Mouse (Mus musculus): Measurements from ENCODE around the gene Cfap61. TPM values are rescaled to one million over a fixed set of nuclear protein-coding genes. Genes with fewer than 3 reads are reported as not detected.

Gene Cfap61
- total and polyA plus RNA-seq, 2 experiments: not detected

- no peaks in the 10 kb centered on the region for H3K4me1 ChIP-seq (ENCODE audit: control insufficient read depth, insufficient read depth, low read length)
- H3K36me3 ChIP-seq (ENCODE audit: control insufficient read depth, insufficient read depth, low read length): peaks cover 6% of the 10 kb centered on the region; the same call in 1 of the 2 replicates
- H3K4me3 ChIP-seq (ENCODE audit: insufficient read depth, low read depth, low read length): no peak overlapping the region
- H3K9ac ChIP-seq (ENCODE audit: low read depth, low read length): no peak overlapping the region
- no peaks in the 10 kb centered on the region for H3K27me3 ChIP-seq (ENCODE audit: control insufficient read depth, insufficient read depth, low read length)
- TF ChIP-seq CTCF (IDR thresholded peaks at IDR 0.05; ENCODE audit: low read depth, low read length): no peak
- no peak for TF ChIP-seq POLR2A (IDR thresholded peaks at IDR 0.05; ENCODE audit: extremely low read depth, insufficient read depth, low read length)
- H3K27ac ChIP-seq (replicated peaks; ENCODE audit: insufficient read depth, low read depth, low read length): no peak overlapping the region
- peak; percentile 82 for DNase-seq (ENCODE audit: extremely low read depth, low read depth, low spot score)
- H3K79me2 ChIP-seq (ENCODE audit: control insufficient read depth, insufficient read depth, low read length): no peaks in the 10 kb centered on the region
- WGBS: 59% methylated on average over 10 of the region's 10 CpGs
Observed at GRCm38 (mm10) chr2:146258736-146259469, 324.3 kb downstream of the Cfap61 start.

GRCm38 (mm10) chr2:146259787-146260560 is 325.4 kb downstream of the Cfap61 start:
- H3K4me3 ChIP-seq (ENCODE audit: insufficient read depth, low read depth, low read length): no peak overlapping the region
- H3K27ac ChIP-seq (replicated peaks; ENCODE audit: insufficient read depth, low read depth, low read length): no peak overlapping the region
- no peaks in the 10 kb centered on the region for H3K27me3 ChIP-seq (ENCODE audit: control insufficient read depth, insufficient read depth, low read length)
- 76% methylated on average over 18 of the region's 18 CpGs for WGBS
- H3K9ac ChIP-seq (ENCODE audit: low read depth, low read length): no peak overlapping the region
- H3K36me3 ChIP-seq (ENCODE audit: control insufficient read depth, insufficient read depth, low read length): peaks cover 6% of the 10 kb centered on the region; the same call in 1 of the 2 replicates
- DNase-seq (ENCODE audit: extremely low read depth, low read depth, low spot score): no peak
- TF ChIP-seq POLR2A (IDR thresholded peaks at IDR 0.05; ENCODE audit: extremely low read depth, insufficient read depth, low read length): no peak
- no peak for TF ChIP-seq CTCF (IDR thresholded peaks at IDR 0.05; ENCODE audit: low read depth, low read length)
- H3K79me2 ChIP-seq (ENCODE audit: control insufficient read depth, insufficient read depth, low read length): no peaks in the 10 kb centered on the region
- H3K4me1 ChIP-seq (ENCODE audit: control insufficient read depth, insufficient read depth, low read length): no peaks in the 10 kb centered on the region

GRCm38 (mm10) chr2:146261146-146261545 is 326.6 kb downstream of the Cfap61 start:
- no peaks in the 10 kb centered on the region for H3K27me3 ChIP-seq (ENCODE audit: control insufficient read depth, insufficient read depth, low read length)
- DNase-seq (ENCODE audit: extremely low read depth, low read depth, low spot score): no peak
- no peak overlapping the region for H3K4me3 ChIP-seq (ENCODE audit: insufficient read depth, low read depth, low read length)
- peaks cover 4% of the 10 kb centered on the region; the same call in 1 of the 2 replicates for H3K36me3 ChIP-seq (ENCODE audit: control insufficient read depth, insufficient read depth, low read length)
- no peaks in the 10 kb centered on the region for H3K4me1 ChIP-seq (ENCODE audit: control insufficient read depth, insufficient read depth, low read length)
- H3K79me2 ChIP-seq (ENCODE audit: control insufficient read depth, insufficient read depth, low read length): no peaks in the 10 kb centered on the region
- TF ChIP-seq CTCF (IDR thresholded peaks at IDR 0.05; ENCODE audit: low read depth, low read length) (no peak), POLR2A (IDR thresholded peaks at IDR 0.05; ENCODE audit: extremely low read depth, insufficient read depth, low read length) (no peak)
- no peak overlapping the region for H3K27ac ChIP-seq (replicated peaks; ENCODE audit: insufficient read depth, low read depth, low read length)
- WGBS: 93% methylated on average over 4 of the region's 4 CpGs
- no peak overlapping the region for H3K9ac ChIP-seq (ENCODE audit: low read depth, low read length)

GRCm38 (mm10) chr2:146262215-146262614 is 327.6 kb downstream of the Cfap61 start:
- TF ChIP-seq CTCF (IDR thresholded peaks at IDR 0.05; ENCODE audit: low read depth, low read length): no peak
- no peak for TF ChIP-seq POLR2A (IDR thresholded peaks at IDR 0.05; ENCODE audit: extremely low read depth, insufficient read depth, low read length)
- no peak overlapping the region for H3K9ac ChIP-seq (ENCODE audit: low read depth, low read length)
- no peaks in the 10 kb centered on the region for H3K79me2 ChIP-seq (ENCODE audit: control insufficient read depth, insufficient read depth, low read length)
- no peak for DNase-seq (ENCODE audit: extremely low read depth, low read depth, low spot score)
- H3K4me3 ChIP-seq (ENCODE audit: insufficient read depth, low read depth, low read length): no peak overlapping the region
- no peak overlapping the region for H3K27ac ChIP-seq (replicated peaks; ENCODE audit: insufficient read depth, low read depth, low read length)
- WGBS: 84% methylated on average over 10 of the region's 10 CpGs
- no peaks in the 10 kb centered on the region for H3K27me3 ChIP-seq (ENCODE audit: control insufficient read depth, insufficient read depth, low read length)
- no peaks in the 10 kb centered on the region for H3K4me1 ChIP-seq (ENCODE audit: control insufficient read depth, insufficient read depth, low read length)
- H3K36me3 ChIP-seq (ENCODE audit: control insufficient read depth, insufficient read depth, low read length): peaks cover 2% of the 10 kb centered on the region; the same call in 1 of the 2 replicates

- Histone ChIP-seq H3K27ac (replicated peaks; ENCODE audit: insufficient read depth, low read depth, low read length) (no peak overlapping the region), H3K79me2 (ENCODE audit: control insufficient read depth, insufficient read depth, low read length) (no peaks in the 10 kb centered on the region), H3K4me3 (ENCODE audit: insufficient read depth, low read depth, low read length) (no peak overlapping the region), H3K27me3 (ENCODE audit: control insufficient read depth, insufficient read depth, low read length) (no peaks in the 10 kb centered on the region), H3K36me3 (ENCODE audit: control insufficient read depth, insufficient read depth, low read length) (peaks cover 2% of the 10 kb centered on the region; the same call in 1 of the 2 replicates), H3K9ac (ENCODE audit: low read depth, low read length) (no peak overlapping the region), H3K4me1 (ENCODE audit: control insufficient read depth, insufficient read depth, low read length) (no peaks in the 10 kb centered on the region)
- TF ChIP-seq CTCF (IDR thresholded peaks at IDR 0.05; ENCODE audit: low read depth, low read length): no peak
- no peak for TF ChIP-seq POLR2A (IDR thresholded peaks at IDR 0.05; ENCODE audit: extremely low read depth, insufficient read depth, low read length)
- DNase-seq (ENCODE audit: extremely low read depth, low read depth, low spot score): no peak
Observed at GRCm38 (mm10) chr2:146262966-146263365, 328.4 kb downstream of the Cfap61 start.

Other genes starting within 250 kb of the Cfap61 start
- 25.8 and 29.2 TPM in 2 replicates for gene Naa20, start 32.7 kb upstream of the Cfap61 start, total RNA-seq (2014; rRNA removed)
- gene Naa20, start 32.7 kb upstream of the Cfap61 start, polyA plus RNA-seq (2012; rRNA removed): 14.4 and 14.6 TPM in 2 replicates
- gene Crnkl1, start 230 bp downstream of the Cfap61 start, total RNA-seq (2014; rRNA removed): 8.1 and 8.3 TPM in 2 replicates
- 4.8 and 5.9 TPM in 2 replicates for gene Crnkl1, start 230 bp downstream of the Cfap61 start, polyA plus RNA-seq (2012; rRNA removed)